Mouse (Mus musculus): Measurements from ENCODE around the gene Tmem200a. TPM values are rescaled to one million over a fixed set of nuclear protein-coding genes. Genes with fewer than 3 reads are reported as not detected.

The Tmem200a gene
- polyA plus RNA-seq, 1 experiment: 2.7 TPM

- no peak for DNase-seq
- no peaks in the 10 kb centered on the region for H3K27me3 ChIP-seq (ENCODE audit: control insufficient read depth, insufficient read depth, low read length)
- H3K4me1 ChIP-seq (ENCODE audit: control insufficient read depth, insufficient read depth, low read length): no peaks in the 10 kb centered on the region
- TF ChIP-seq CTCF (IDR thresholded peaks at IDR 0.05; ENCODE audit: borderline replicate concordance, insufficient read depth, low read depth, low read length) (no peak), POLR2A (IDR thresholded peaks at IDR 0.05; ENCODE audit: borderline replicate concordance, insufficient read depth, low read length) (no peak)
- no peak overlapping the region for H3K4me3 ChIP-seq (replicated peaks; ENCODE audit: insufficient read depth, low read depth, low read length)
- 15% methylated on average over 2 of the region's 2 CpGs for WGBS
- H3K27ac ChIP-seq (ENCODE audit: insufficient read depth, low read length): no peak overlapping the region
These were observed 134.2 kb downstream of the Tmem200a start for GRCm38 (mm10) chr10:25944641-25945040.

- no peak for DNase-seq
- no peak for TF ChIP-seq CTCF (IDR thresholded peaks at IDR 0.05; ENCODE audit: borderline replicate concordance, insufficient read depth, low read depth, low read length)
- no peak for TF ChIP-seq POLR2A (IDR thresholded peaks at IDR 0.05; ENCODE audit: borderline replicate concordance, insufficient read depth, low read length)
- Histone ChIP-seq H3K27me3 (ENCODE audit: control insufficient read depth, insufficient read depth, low read length) (no peaks in the 10 kb centered on the region; the same call in 1 of the 2 replicates), H3K27ac (ENCODE audit: insufficient read depth, low read length) (no peak overlapping the region), H3K4me1 (ENCODE audit: control insufficient read depth, insufficient read depth, low read length) (no peaks in the 10 kb centered on the region), H3K4me3 (replicated peaks; ENCODE audit: insufficient read depth, low read depth, low read length) (no peak overlapping the region)
- 77% methylated on average over 8 of the region's 8 CpGs for WGBS
These were observed 147.1 kb downstream of the Tmem200a start for GRCm38 (mm10) chr10:25931796-25932195.

GRCm38 (mm10) chr10:25929401-25930150 is 149.3 kb downstream of the Tmem200a start:
- WGBS: 5% methylated on average over 12 of the region's 12 CpGs
- TF ChIP-seq POLR2A (IDR thresholded peaks at IDR 0.05; ENCODE audit: borderline replicate concordance, insufficient read depth, low read length) (no peak), CTCF (IDR thresholded peaks at IDR 0.05; ENCODE audit: borderline replicate concordance, insufficient read depth, low read depth, low read length) (no peak)
- Histone ChIP-seq H3K27me3 (ENCODE audit: control insufficient read depth, insufficient read depth, low read length) (no peaks in the 10 kb centered on the region; the same call in 1 of the 2 replicates), H3K4me3 (replicated peaks; ENCODE audit: insufficient read depth, low read depth, low read length) (no peak overlapping the region), H3K27ac (ENCODE audit: insufficient read depth, low read length) (no peak overlapping the region), H3K4me1 (ENCODE audit: control insufficient read depth, insufficient read depth, low read length) (no peaks in the 10 kb centered on the region)
- peak; percentile 19 for DNase-seq

- H3K4me1 ChIP-seq (ENCODE audit: control insufficient read depth, insufficient read depth, low read length): no peaks in the 10 kb centered on the region
- TF ChIP-seq CTCF (IDR thresholded peaks at IDR 0.05; ENCODE audit: borderline replicate concordance, insufficient read depth, low read depth, low read length): no peak
- no peak for TF ChIP-seq POLR2A (IDR thresholded peaks at IDR 0.05; ENCODE audit: borderline replicate concordance, insufficient read depth, low read length)
- H3K4me3 ChIP-seq (replicated peaks; ENCODE audit: insufficient read depth, low read depth, low read length): no peak overlapping the region
- no peaks in the 10 kb centered on the region; the same call in 1 of the 2 replicates for H3K27me3 ChIP-seq (ENCODE audit: control insufficient read depth, insufficient read depth, low read length)
- no peak overlapping the region for H3K27ac ChIP-seq (ENCODE audit: insufficient read depth, low read length)
- no peak for DNase-seq
- WGBS: 35% methylated on average over 8 of the region's 8 CpGs
These were observed 149.9 kb downstream of the Tmem200a start for GRCm38 (mm10) chr10:25928861-25929368.

GRCm38 (mm10) chr10:25928448-25928786 is 150.4 kb downstream of the Tmem200a start:
- Histone ChIP-seq H3K27ac (ENCODE audit: insufficient read depth, low read length) (no peak overlapping the region), H3K4me1 (ENCODE audit: control insufficient read depth, insufficient read depth, low read length) (no peaks in the 10 kb centered on the region), H3K4me3 (replicated peaks; ENCODE audit: insufficient read depth, low read depth, low read length) (no peak overlapping the region), H3K27me3 (ENCODE audit: control insufficient read depth, insufficient read depth, low read length) (no peaks in the 10 kb centered on the region; the same call in 1 of the 2 replicates)
- WGBS: 87% methylated on average over 3 of the region's 3 CpGs
- TF ChIP-seq POLR2A (IDR thresholded peaks at IDR 0.05; ENCODE audit: borderline replicate concordance, insufficient read depth, low read length) (no peak), CTCF (IDR thresholded peaks at IDR 0.05; ENCODE audit: borderline replicate concordance, insufficient read depth, low read depth, low read length) (no peak)
- DNase-seq: no peak

- Histone ChIP-seq H3K27ac (ENCODE audit: insufficient read depth, low read length) (no peak overlapping the region), H3K27me3 (ENCODE audit: control insufficient read depth, insufficient read depth, low read length) (no peaks in the 10 kb centered on the region; the same call in 1 of the 2 replicates), H3K4me3 (replicated peaks; ENCODE audit: insufficient read depth, low read depth, low read length) (no peak overlapping the region), H3K4me1 (ENCODE audit: control insufficient read depth, insufficient read depth, low read length) (no peaks in the 10 kb centered on the region)
- 77% methylated on average over 11 of the region's 11 CpGs for WGBS
- TF ChIP-seq CTCF (IDR thresholded peaks at IDR 0.05; ENCODE audit: borderline replicate concordance, insufficient read depth, low read depth, low read length) (no peak), POLR2A (IDR thresholded peaks at IDR 0.05; ENCODE audit: borderline replicate concordance, insufficient read depth, low read length) (no peak)
- DNase-seq: no peak
These were observed 151.1 kb downstream of the Tmem200a start for GRCm38 (mm10) chr10:25927553-25928447.

- no peaks in the 10 kb centered on the region for H3K27me3 ChIP-seq (ENCODE audit: control insufficient read depth, insufficient read depth, low read length)
- TF ChIP-seq POLR2A (IDR thresholded peaks at IDR 0.05; ENCODE audit: borderline replicate concordance, insufficient read depth, low read length) (no peak), CTCF (IDR thresholded peaks at IDR 0.05; ENCODE audit: borderline replicate concordance, insufficient read depth, low read depth, low read length) (no peak)
- no peak overlapping the region for H3K4me3 ChIP-seq (replicated peaks; ENCODE audit: insufficient read depth, low read depth, low read length)
- 18% methylated on average over 4 of the region's 4 CpGs for WGBS
- no peaks in the 10 kb centered on the region for H3K4me1 ChIP-seq (ENCODE audit: control insufficient read depth, insufficient read depth, low read length)
- no peak overlapping the region for H3K27ac ChIP-seq (ENCODE audit: insufficient read depth, low read length)
- DNase-seq: peak in 1 of 2 experiments; percentile 3
These were observed 158.1 kb downstream of the Tmem200a start for GRCm38 (mm10) chr10:25920640-25921278.
